Mouse (Mus musculus) intestine, embryonic 14.5 days (tissue): ENCODE measurements at regions not wholly inside any gene's neighbourhood (a gene's known extent, or its start where the extent isn't known, plus 50 kb on each side); places are given as distances from the start of the nearest gene placed in this dataset.

Experiments used
- ATAC-seq: fragments of 200-750 bp; cut with Nextera tagmentation; replicated peaks from 2 replicates; pipeline ENCODE4 v1.8.0; 2017; ENCODE audit warnings: low read depth, moderate number of reproducible peaks, moderate TSS enrichment, moderate library complexity; ENCODE audit not compliant: low FRiP score, low TSS enrichment
- DNase-seq: peaks from one replicate; pipeline ENCODE4 v3.0.0-alpha.2; 2018; ENCODE audit warnings: low spot score
- H3K27ac ChIP-seq: fragments of 300-500 bp; sonication (generic); 2 replicates; pipeline ENCODE4 v1.5.1; 2014; ENCODE audit warnings: low read depth, mild to moderate bottlenecking, control low read depth
- H3K27me3 ChIP-seq: fragments of 300-500 bp; sonication (generic); replicated peaks from 2 replicates; pipeline ENCODE4 v1.6.1; 2014; ENCODE audit warnings: low read length, control low read depth; ENCODE audit not compliant: control insufficient read depth, insufficient read depth
- H3K36me3 ChIP-seq: fragments of 300-500 bp; sonication (generic); 2 replicates; pipeline ENCODE4 v1.6.1; 2014; ENCODE audit warnings: low read length, control low read depth; ENCODE audit not compliant: control insufficient read depth, insufficient read depth
- H3K4me1 ChIP-seq: fragments of 300-500 bp; sonication (generic); replicated peaks from 2 replicates; pipeline ENCODE4 v1.6.1; 2014; ENCODE audit warnings: low read length, control low read depth, mixed read lengths; ENCODE audit not compliant: control insufficient read depth, insufficient read depth
- H3K4me2 ChIP-seq: fragments of 300-500 bp; sonication (generic); 2 replicates; pipeline ENCODE4 v1.6.1; 2014; ENCODE audit warnings: low read length
- H3K4me3 ChIP-seq: fragments of 300-500 bp; sonication (generic); 2 replicates; pipeline ENCODE4 v1.5.1; 2014; ENCODE audit warnings: low read depth, low read length, control low read depth, mixed read lengths
- H3K9ac ChIP-seq: fragments of 300-500 bp; sonication (generic); 2 replicates; pipeline ENCODE4 v1.6.1; 2014; ENCODE audit warnings: mild to moderate bottlenecking, low read length
- H3K9me3 ChIP-seq: fragments of 300-500 bp; sonication (generic); 2 replicates; pipeline ENCODE4 v1.6.1; 2016; ENCODE audit warnings: low read length, control low read depth; ENCODE audit not compliant: control insufficient read depth
- WGBS: fragments of 180-500 bp; shearing (Covaris S2); extraction: QIAGEN DNeasy Blood & Tissue Kit; methylation state at CpG from one replicate; pipeline ENCODE4 v1.1.7; 2014; 5-methylcytosine and 5-hydroxymethylcytosine counted together

- Histone ChIP-seq H3K4me3 (no peak overlapping the region), H3K9me3 (no peaks in the 10 kb centered on the region), H3K27ac (no peak overlapping the region), H3K9ac (no peak overlapping the region), H3K4me1 (no peaks in the 10 kb centered on the region), H3K4me2 (no peak overlapping the region), H3K36me3 (no peaks in the 10 kb centered on the region), H3K27me3 (no peaks in the 10 kb centered on the region)
- DNase-seq (no peak), ATAC-seq (no peak)
- 70% methylated on average over 1 of the region's 1 CpGs for WGBS
These were observed 794.9 kb downstream of the Gsdmc2 start for GRCm38 (mm10) chr15:63050033-63050432.

- Histone ChIP-seq H3K4me1 (no peaks in the 10 kb centered on the region), H3K4me2 (no peak overlapping the region), H3K36me3 (no peaks in the 10 kb centered on the region), H3K4me3 (no peak overlapping the region), H3K27ac (no peak overlapping the region), H3K27me3 (no peaks in the 10 kb centered on the region), H3K9ac (no peak overlapping the region), H3K9me3 (no peaks in the 10 kb centered on the region)
- ATAC-seq (no peak), DNase-seq (no peak)
These were observed 802.6 kb downstream of the Gsdmc2 start for GRCm38 (mm10) chr15:63042367-63042766.

GRCm38 (mm10) chr15:63036241-63036640, 808.7 kb downstream of the Gsdmc2 start:
- Histone ChIP-seq H3K4me3 (no peak overlapping the region), H3K4me1 (no peaks in the 10 kb centered on the region), H3K27me3 (no peaks in the 10 kb centered on the region), H3K9me3 (no peaks in the 10 kb centered on the region), H3K36me3 (no peaks in the 10 kb centered on the region), H3K27ac (no peak overlapping the region), H3K9ac (no peak overlapping the region), H3K4me2 (no peak overlapping the region)
- DNase-seq: no peak
- 82% methylated on average over 7 of the region's 7 CpGs for WGBS
- no peak for ATAC-seq

- no peak overlapping the region for H3K4me3 ChIP-seq
- H3K4me2 ChIP-seq: no peak overlapping the region
- H3K4me1 ChIP-seq: no peaks in the 10 kb centered on the region
- H3K27me3 ChIP-seq: no peaks in the 10 kb centered on the region
- H3K9me3 ChIP-seq: no peaks in the 10 kb centered on the region
- no peak overlapping the region for H3K27ac ChIP-seq
- no peak for ATAC-seq
- no peak for DNase-seq
- H3K36me3 ChIP-seq: no peaks in the 10 kb centered on the region
- no peak overlapping the region for H3K9ac ChIP-seq
- WGBS: 46% methylated on average over 2 of the region's 2 CpGs
These were observed 824.2 kb downstream of the Gsdmc2 start for GRCm38 (mm10) chr15:63020826-63021225.

- no peaks in the 10 kb centered on the region for H3K9me3 ChIP-seq
- H3K4me3 ChIP-seq: no peak overlapping the region
- DNase-seq (no peak), ATAC-seq (no peak)
- no peaks in the 10 kb centered on the region for H3K27me3 ChIP-seq
- H3K4me1 ChIP-seq: no peaks in the 10 kb centered on the region
- no peak overlapping the region for H3K27ac ChIP-seq
- H3K36me3 ChIP-seq: no peaks in the 10 kb centered on the region
- H3K4me2 ChIP-seq: no peak overlapping the region
- H3K9ac ChIP-seq: no peak overlapping the region
- 62% methylated on average over 3 of the region's 3 CpGs for WGBS
These were observed 827.0 kb downstream of the Gsdmc2 start for GRCm38 (mm10) chr15:63017966-63018365.

- 84% methylated on average over 14 of the region's 14 CpGs for whole genome bisulfite sequencing
- Histone ChIP-seq H3K27ac (no peak overlapping the region), H3K4me1 (no peaks in the 10 kb centered on the region), H3K4me3 (no peak overlapping the region), H3K27me3 (no peaks in the 10 kb centered on the region), H3K36me3 (no peaks in the 10 kb centered on the region), H3K9me3 (no peaks in the 10 kb centered on the region), H3K9ac (no peak overlapping the region), H3K4me2 (no peak overlapping the region)
- ATAC-seq (no peak), DNase-seq (no peak)
These were observed 838.3 kb downstream of the Gsdmc2 start for GRCm38 (mm10) chr15:63006471-63007228.

GRCm38 (mm10) chr15:62994691-62995090, 850.3 kb downstream of the Gsdmc2 start:
- no peak overlapping the region for H3K27ac ChIP-seq
- H3K4me2 ChIP-seq: no peak overlapping the region
- no peaks in the 10 kb centered on the region for H3K4me1 ChIP-seq
- ATAC-seq (no peak), DNase-seq (no peak)
- no peaks in the 10 kb centered on the region for H3K36me3 ChIP-seq
- no peak overlapping the region for H3K4me3 ChIP-seq
- no peaks in the 10 kb centered on the region for H3K9me3 ChIP-seq
- 86% methylated on average over 2 of the region's 2 CpGs for WGBS
- H3K27me3 ChIP-seq: no peaks in the 10 kb centered on the region
- no peak overlapping the region for H3K9ac ChIP-seq

- H3K9ac ChIP-seq: no peak overlapping the region
- no peaks in the 10 kb centered on the region for H3K9me3 ChIP-seq
- no peaks in the 10 kb centered on the region for H3K36me3 ChIP-seq
- no peak for DNase-seq
- WGBS: 71% methylated on average over 4 of the region's 4 CpGs
- no peaks in the 10 kb centered on the region for H3K4me1 ChIP-seq
- no peak overlapping the region for H3K27ac ChIP-seq
- no peak overlapping the region for H3K4me2 ChIP-seq
- H3K27me3 ChIP-seq: no peaks in the 10 kb centered on the region
- no peak for ATAC-seq
- H3K4me3 ChIP-seq: no peak overlapping the region
These were observed 858.1 kb downstream of the Gsdmc2 start for GRCm38 (mm10) chr15:62986871-62987270.

GRCm38 (mm10) chr15:62986147-62986546, 858.8 kb downstream of the Gsdmc2 start:
- Histone ChIP-seq H3K4me2 (no peak overlapping the region), H3K4me1 (no peaks in the 10 kb centered on the region), H3K36me3 (no peaks in the 10 kb centered on the region), H3K4me3 (no peak overlapping the region), H3K27me3 (no peaks in the 10 kb centered on the region), H3K27ac (no peak overlapping the region), H3K9ac (no peak overlapping the region), H3K9me3 (no peaks in the 10 kb centered on the region)
- DNase-seq (no peak), ATAC-seq (no peak)
- 62% methylated on average over 7 of the region's 7 CpGs for WGBS
